Comparison of ENCODE assay signal across 9 mouse cellular contexts in genomic region chr10:18388784-18389575, GRCm38 (mm10).
DNase-seq lines count a peak whose midpoint lies in the region; ATAC-seq lines count a peak whose summit lies in the region.
"Had no signal": no experiment of that assay in that cellular context is flagged by ENCODE, and none has a peak within 500 bp of the region (broad histone marks: within the 10 kb centered on the region; RNA-seq: fewer than 3 reads in every experiment).

No protein-coding gene starts in this region.

- H3K9ac ChIP-seq in hindbrain, embryonic 16.5 days (ENCODE audit: low read depth, low read length): no peak overlapping the region
- H3K9ac ChIP-seq in midbrain, embryonic 11.5 days (ENCODE audit: low read length): no peak overlapping the region

- intact Hi-C loops in left cerebral cortex, postnatal 14 days (cut with DNase I): loop anchor here (5.0 kb wide), 2 partner anchors 72 to 147 kb away; partner anchors contain the start of gene Nhsl1

- peaks cover 18% of the 10 kb centered on the region for H3K4me1 ChIP-seq in heart, embryonic 10.5 days
- no peaks in the 10 kb centered on the region; the same call in 1 of the 2 replicates for H3K4me1 ChIP-seq in hindbrain, embryonic 16.5 days (ENCODE audit: control insufficient read depth, insufficient read depth, low read depth, low read length)
- peaks cover 7% of the 10 kb centered on the region; the same call in 1 of the 2 replicates for H3K4me1 ChIP-seq in midbrain, embryonic 11.5 days (ENCODE audit: control insufficient read depth, insufficient read depth, low read length)

- WGBS in heart, embryonic 10.5 days: 35% methylated on average over 10 of the region's 10 CpGs
- 15% methylated on average over 10 of the region's 10 CpGs for WGBS in hindbrain, embryonic 16.5 days
- 52% methylated on average over 10 of the region's 10 CpGs for WGBS in midbrain, embryonic 11.5 days

- DNase-seq in heart, adult 11 months: peak; percentile 97
- no peak for DNase-seq in heart, embryonic 10.5 days (ENCODE audit: low spot score)
- peak; percentile 74 to 78 for DNase-seq in cerebellum, postnatal 14 days
- peak; percentile 36 to 51 for DNase-seq in frontal cortex, postnatal 14 days (ENCODE audit: low spot score in 2 of 2)
- DNase-seq in left cerebral cortex, postnatal 14 days (ENCODE audit: low spot score in 2 of 2): peak; percentile 69 to 74
- DNase-seq in midbrain, embryonic 11.5 days (ENCODE audit: low spot score, missing footprints): peak; percentile 92
- DNase-seq in splenic B cell, adult 2 months (ENCODE audit: low read depth, low spot score): peak; percentile 44

- H3K27ac ChIP-seq in heart, embryonic 10.5 days: no peak overlapping the region
- H3K27ac ChIP-seq in hindbrain, embryonic 16.5 days (ENCODE audit: low read depth, low read length): peak overlapping the region; percentile 52
- no peak overlapping the region for H3K27ac ChIP-seq in midbrain, embryonic 11.5 days (ENCODE audit: low read depth, low read length)

- no peaks in the 10 kb centered on the region for H3K36me3 ChIP-seq in heart, embryonic 10.5 days
- no peaks in the 10 kb centered on the region for H3K36me3 ChIP-seq in hindbrain, embryonic 16.5 days (ENCODE audit: control insufficient read depth, insufficient read depth, low read length)
- H3K36me3 ChIP-seq in midbrain, embryonic 11.5 days (ENCODE audit: control insufficient read depth, insufficient read depth, low read length): no peaks in the 10 kb centered on the region
- H3K36me3 ChIP-seq in splenic B cell, adult 2 months (ENCODE audit: control insufficient read depth, insufficient read depth, low read length, poor library complexity, severe bottlenecking): no peaks in the 10 kb centered on the region

- peak overlapping the region; percentile 25 for H3K4me2 ChIP-seq in hindbrain, embryonic 16.5 days (ENCODE audit: low read length)
- H3K4me2 ChIP-seq in midbrain, embryonic 11.5 days: no peak overlapping the region

- no peaks in the 10 kb centered on the region for H3K9me3 ChIP-seq in heart, embryonic 10.5 days
- H3K9me3 ChIP-seq in hindbrain, embryonic 16.5 days (ENCODE audit: control insufficient read depth, low read length): no peaks in the 10 kb centered on the region
- no peaks in the 10 kb centered on the region for H3K9me3 ChIP-seq in midbrain, embryonic 11.5 days (ENCODE audit: control insufficient read depth, low read length)

- no peaks in the 10 kb centered on the region for H3K27me3 ChIP-seq in heart, embryonic 10.5 days (ENCODE audit: insufficient read depth, poor library complexity, severe bottlenecking)
- H3K27me3 ChIP-seq in hindbrain, embryonic 16.5 days (replicated peaks; ENCODE audit: control insufficient read depth, insufficient read depth, low read length): no peaks in the 10 kb centered on the region
- H3K27me3 ChIP-seq in midbrain, embryonic 11.5 days (ENCODE audit: control insufficient read depth, insufficient read depth, low read length): no peaks in the 10 kb centered on the region
- no peaks in the 10 kb centered on the region for H3K27me3 ChIP-seq in splenic B cell, adult 2 months (ENCODE audit: control insufficient read depth, insufficient read depth, low read length, poor library complexity, severe bottlenecking)

- H3K4me3 ChIP-seq in heart, embryonic 10.5 days: no peak overlapping the region
- no peak overlapping the region for H3K4me3 ChIP-seq in hindbrain, embryonic 16.5 days (ENCODE audit: low read length)
- no peak overlapping the region for H3K4me3 ChIP-seq in midbrain, embryonic 11.5 days (ENCODE audit: low read depth, low read length)
- H3K4me3 ChIP-seq: myocyte had no signal

- ATAC-seq in hindbrain, embryonic 16.5 days: peak; percentile 84
- peak; percentile 72 for ATAC-seq in midbrain, embryonic 11.5 days (ENCODE audit: low FRiP score)
